Mouse (Mus musculus) megakaryocyte, embryonic 14.5 days (primary cell): ENCODE data around the gene Cfap97. TPM values are rescaled to one million over a fixed set of nuclear protein-coding genes. Genes with fewer than 3 reads are reported as not detected.
"Not testable (repeated sequence)": the region's sequence is repeated elsewhere in the genome, so short reads cannot be mapped to it uniquely, and the experiment has no call there.

Experiments
- H3K27me3 ChIP-seq: replicated peaks from 2 replicates; pipeline ENCODE3; 2012; ENCODE audit warnings: inconsistent platforms
- H3K36me3 ChIP-seq: replicated peaks from 2 replicates; pipeline ENCODE3; 2012; ENCODE audit warnings: low read length, inconsistent platforms, mixed read lengths
- H3K4me1 ChIP-seq: 2 replicates; pipeline ENCODE4 v1.6.1; 2012; ENCODE audit warnings: inconsistent platforms
- H3K4me3 ChIP-seq: replicated peaks from 2 replicates; pipeline ENCODE3; 2012; ENCODE audit warnings: moderate library complexity, mild to moderate bottlenecking, inconsistent platforms
- H3K9me3 ChIP-seq: 2 replicates; pipeline ENCODE4 v1.6.1; 2012; ENCODE audit warnings: inconsistent platforms
- FLI1 ChIP-seq: IDR thresholded peaks from 2 replicates; pipeline ENCODE4 v1.6.1; 2012; ENCODE audit warnings: low read length, inconsistent platforms, mixed read lengths
- GATA1 ChIP-seq: IDR thresholded peaks from 3 replicates; pipeline ENCODE4 v1.6.1; 2012; ENCODE audit warnings: mixed read lengths, low read length, inconsistent platforms, borderline replicate concordance
- polyA plus RNA-seq: library from polyadenylated mRNA; stranded (reverse); fragments of >175 nt; gene quantifications from 2 replicates; pipeline ENCODE4 v1.2.3, GENCODE M21; 2012; ENCODE audit warnings: low replicate concordance; ENCODE audit not compliant: insufficient read depth

Cfap97 gene
- polyA plus RNA-seq, 1 experiment, result 0.76 TPM

DNA sequence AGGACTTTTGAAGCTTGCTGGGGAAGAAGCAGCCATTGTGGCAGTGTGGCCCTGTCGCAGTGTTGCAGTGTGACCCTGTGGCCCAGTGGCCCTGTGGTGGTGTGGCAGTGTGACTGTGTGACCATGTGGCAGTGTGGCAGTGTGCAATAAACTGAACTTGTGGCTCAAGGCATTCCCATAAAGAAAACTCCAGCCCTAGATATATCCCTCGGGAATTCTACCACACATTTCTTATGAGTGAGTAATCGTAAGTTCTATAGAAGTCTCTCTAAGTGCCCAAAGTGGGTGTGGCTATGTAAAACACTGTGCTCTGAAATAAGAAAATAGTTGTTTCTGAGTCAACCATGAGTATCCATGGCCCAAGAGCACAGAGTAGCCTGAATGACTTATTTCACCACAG, 73.9 kb downstream of the Cfap97 start:
- no peaks in the 10 kb centered on the region for H3K4me1 ChIP-seq
- H3K36me3 ChIP-seq, result no peaks in the 10 kb centered on the region
- peak overlapping the region; percentile 48 for H3K4me3 ChIP-seq
- TF ChIP-seq FLI1 (no peak), GATA1 (no peak)
- H3K27me3 ChIP-seq, result peaks cover 6% of the 10 kb centered on the region
- no peaks in the 10 kb centered on the region for H3K9me3 ChIP-seq

- H3K4me3 ChIP-seq, result no peak overlapping the region
- peaks cover 4% of the 10 kb centered on the region for H3K27me3 ChIP-seq
- no peaks in the 10 kb centered on the region for H3K4me1 ChIP-seq
- no peak for TF ChIP-seq GATA1
- TF ChIP-seq FLI1, result no peak
- H3K36me3 ChIP-seq, result no peaks in the 10 kb centered on the region
- no peaks in the 10 kb centered on the region for H3K9me3 ChIP-seq
These were observed 75.1 kb downstream of the Cfap97 start for GRCm38 (mm10) chr8:46226622-46227021.

DNA sequence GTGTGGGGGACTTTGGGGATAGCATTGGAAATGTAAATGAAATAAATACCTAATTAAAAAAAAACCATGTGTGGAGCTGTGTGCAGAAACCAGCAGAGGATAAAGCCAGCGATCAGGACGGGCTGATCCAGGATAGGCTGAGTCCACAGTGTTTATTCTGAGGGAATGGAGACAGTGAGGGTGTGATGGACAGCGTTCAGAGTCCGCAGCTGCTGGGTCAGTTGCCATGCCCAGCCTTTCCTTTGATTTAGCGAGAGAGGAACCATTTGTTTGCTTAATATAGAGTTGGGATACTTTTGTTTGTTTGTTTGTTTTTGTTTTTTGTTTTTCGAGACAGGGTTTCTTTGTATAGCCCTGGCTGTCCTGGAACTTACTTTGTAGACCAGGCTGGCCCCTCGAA, 80.4 kb downstream of the Cfap97 start:
- H3K27me3 ChIP-seq, H3K4me3 ChIP-seq, H3K9me3 ChIP-seq, H3K36me3 ChIP-seq: not testable (repeated sequence)
- peaks cover 12% of the 10 kb centered on the region for H3K4me1 ChIP-seq

GRCm38 (mm10) chr8:46232798-46233197, 81.2 kb downstream of the Cfap97 start:
- Histone ChIP-seq H3K27me3 (peaks cover 7% of the 10 kb centered on the region), H3K9me3 (no peaks in the 10 kb centered on the region), H3K4me1 (peaks cover 15% of the 10 kb centered on the region), H3K36me3 (no peaks in the 10 kb centered on the region), H3K4me3 (no peak overlapping the region)
- TF ChIP-seq GATA1 (no peak), FLI1 (no peak)

DNA sequence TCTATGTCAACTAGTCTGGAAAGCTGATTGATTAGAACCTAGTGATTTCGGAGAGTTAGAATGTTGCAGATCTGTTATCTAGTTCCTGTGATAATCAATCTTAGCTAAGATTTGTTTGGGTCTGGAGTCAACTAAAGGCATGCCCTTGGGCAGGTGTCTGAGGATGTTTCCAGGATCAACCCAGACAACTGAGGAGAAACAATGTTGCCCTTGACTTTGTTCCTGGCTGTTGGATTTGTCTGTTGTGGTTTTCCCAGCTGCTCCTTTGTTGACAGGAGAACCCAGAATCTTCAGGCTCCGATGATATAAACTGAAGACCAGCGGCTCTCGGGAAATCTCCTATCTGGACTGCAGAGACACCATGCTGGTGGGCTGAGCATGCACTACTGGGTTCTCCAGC, 83.2 kb downstream of the Cfap97 start:
- Histone ChIP-seq H3K36me3 (no peaks in the 10 kb centered on the region), H3K4me1 (peaks cover 22% of the 10 kb centered on the region), H3K4me3 (no peak overlapping the region), H3K9me3 (no peaks in the 10 kb centered on the region), H3K27me3 (peaks cover 12% of the 10 kb centered on the region)
- TF ChIP-seq GATA1, result no peak
- TF ChIP-seq FLI1, result no peak

DNA sequence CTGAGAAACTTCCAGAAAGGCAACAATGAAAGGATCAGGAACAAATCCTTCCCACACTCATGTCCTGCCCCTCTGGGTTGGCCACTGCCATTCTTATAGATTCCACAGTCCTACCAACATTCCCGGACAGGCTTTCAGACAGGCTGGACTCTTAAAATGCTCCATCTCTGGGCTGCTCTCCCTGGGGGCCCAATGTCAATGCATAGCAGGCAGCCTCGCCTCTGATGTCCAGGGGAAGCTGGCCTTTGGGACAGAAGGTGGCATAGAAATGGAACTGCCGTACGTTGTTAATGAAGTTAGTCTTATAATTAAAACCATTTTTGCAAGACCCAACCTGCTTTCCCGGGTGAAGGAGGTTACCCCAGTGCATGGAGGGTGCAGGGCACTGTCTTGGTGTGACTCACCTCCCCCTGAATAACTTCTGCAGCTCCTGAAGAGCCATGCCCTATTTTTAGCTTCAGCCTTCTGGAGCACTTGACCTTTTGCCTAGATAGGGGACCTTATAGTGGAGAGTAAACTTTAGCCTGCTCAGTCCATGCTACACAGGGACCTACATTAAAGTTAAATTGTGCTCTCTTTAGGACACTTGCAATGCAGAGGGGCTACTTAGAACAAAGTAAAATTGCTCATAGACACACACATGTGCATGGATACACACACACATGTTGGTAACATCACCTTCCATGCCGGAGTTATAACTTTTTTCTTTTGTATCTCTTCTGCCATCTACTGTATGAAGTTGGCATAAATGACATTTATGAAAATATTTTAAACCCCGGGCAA, 85.1 kb downstream of the Cfap97 start:
- Histone ChIP-seq H3K36me3 (no peaks in the 10 kb centered on the region), H3K4me3 (peak overlapping the region; percentile 38), H3K9me3 (no peaks in the 10 kb centered on the region)

DNA sequence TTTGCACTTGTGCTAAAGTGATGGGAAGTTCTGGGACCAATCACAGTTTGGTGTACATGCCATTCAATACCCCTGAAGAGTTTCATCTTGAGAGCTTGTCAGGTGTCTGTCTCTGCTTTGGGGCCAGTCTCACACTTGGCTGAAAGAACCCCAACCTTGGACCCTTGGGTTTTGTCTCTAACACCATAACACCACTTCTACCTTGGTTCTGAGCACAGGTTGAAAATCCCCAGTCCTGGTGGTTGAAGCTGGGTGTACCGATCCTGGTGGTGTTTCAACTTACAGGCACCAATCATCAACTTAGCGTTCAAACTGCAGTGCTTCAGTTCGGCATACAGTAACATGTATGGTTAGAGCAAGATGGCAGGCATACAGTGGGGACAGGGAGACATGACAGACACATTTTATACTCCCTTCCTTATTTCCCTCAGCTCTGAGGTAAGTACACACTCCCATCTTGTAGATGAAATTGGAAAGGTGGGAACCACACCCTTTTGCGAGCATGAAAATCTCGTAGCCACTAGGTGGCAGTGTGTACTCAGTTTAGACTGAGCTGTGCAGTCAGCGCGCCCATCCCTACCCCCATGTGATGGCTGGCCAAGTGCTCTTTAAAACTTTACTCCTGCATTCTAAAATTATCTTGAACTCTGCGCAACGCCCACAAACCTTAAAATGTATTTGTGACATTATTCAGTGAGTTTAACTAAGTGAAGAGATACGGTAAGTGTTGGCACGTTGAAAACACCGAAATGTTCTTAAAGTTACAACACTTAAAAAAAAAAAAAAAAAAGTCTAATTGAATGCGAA, 90.2 kb downstream of the Cfap97 start:
- peaks cover 24% of the 10 kb centered on the region for H3K4me1 ChIP-seq
- no peak for TF ChIP-seq FLI1
- H3K9me3 ChIP-seq, result no peaks in the 10 kb centered on the region
- H3K36me3 ChIP-seq, result no peaks in the 10 kb centered on the region
- H3K4me3 ChIP-seq, result peak overlapping the region; percentile 82
- peaks cover 12% of the 10 kb centered on the region for H3K27me3 ChIP-seq

More for the DNA sequence above, 85.1 kb downstream of the Cfap97 start:
- peaks cover 14% of the 10 kb centered on the region for H3K27me3 ChIP-seq
- no peak for TF ChIP-seq FLI1
- no peak for TF ChIP-seq GATA1
- H3K4me1 ChIP-seq, result peaks cover 25% of the 10 kb centered on the region

- TF ChIP-seq GATA1 (no peak), FLI1 (no peak)
- Histone ChIP-seq H3K4me3 (no peak overlapping the region), H3K36me3 (no peaks in the 10 kb centered on the region), H3K27me3 (peaks cover 15% of the 10 kb centered on the region), H3K9me3 (no peaks in the 10 kb centered on the region), H3K4me1 (peaks cover 16% of the 10 kb centered on the region)
These were observed 91.4 kb downstream of the Cfap97 start for GRCm38 (mm10) chr8:46242946-46243345.

Other genes starting within 250 kb of the Cfap97 start
- gene Ccdc110, start 217.2 kb upstream of the Cfap97 start, polyA plus RNA-seq, result not detected in 2 replicates
- 0.75 TPM in 1 of 2 replicates, not detected in the other for gene 1700029J07Rik, start 176.5 kb upstream of the Cfap97 start, polyA plus RNA-seq
- 2.5 TPM in 1 of 2 replicates, not detected in the other for gene Ufsp2, start 176.2 kb upstream of the Cfap97 start, polyA plus RNA-seq
- gene Lrp2bp, start 152.5 kb upstream of the Cfap97 start, polyA plus RNA-seq, result 0.11 TPM in 1 of 2 replicates, not detected in the other
- gene Ankrd37, start 146.1 kb upstream of the Cfap97 start, polyA plus RNA-seq, result 3.6 and 5.2 TPM in 2 replicates
- gene Snx25, start 388 bp downstream of the Cfap97 start, polyA plus RNA-seq, result 15.4 and 16.6 TPM in 2 replicates
- gene Slc25a4, start 59.5 kb downstream of the Cfap97 start, polyA plus RNA-seq, result 25.5 and 45.6 TPM in 2 replicates
- not detected in 2 replicates for gene Helt, start 142.9 kb downstream of the Cfap97 start, polyA plus RNA-seq